Mouse (Mus musculus): ENCODE measurements around the gene Gatad2b. TPM values are rescaled to one million over a fixed set of nuclear protein-coding genes. Genes with fewer than 3 reads are reported as not detected.

Gene Gatad2b
- polyA plus RNA-seq, 1 experiment: 33.3 TPM

DNA sequence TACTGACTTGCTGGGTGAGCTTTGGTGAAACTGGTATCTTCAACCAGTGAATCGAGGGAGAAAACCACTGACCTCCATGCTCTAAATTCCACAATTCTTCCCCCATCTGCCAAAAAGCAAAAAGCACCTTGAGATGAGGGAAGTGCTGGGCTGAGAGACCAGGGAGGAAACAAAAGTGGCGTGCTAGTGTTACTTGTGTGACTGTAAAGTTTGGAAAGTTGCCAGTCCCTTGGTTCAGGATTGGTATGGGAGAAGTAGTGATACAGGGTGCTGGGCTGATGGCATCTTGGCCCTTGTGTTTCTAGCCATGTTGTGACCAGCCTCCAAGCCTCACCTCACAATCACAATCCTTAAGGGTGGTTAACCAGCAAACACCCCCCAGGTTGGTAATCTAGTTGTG, 69.4 kb downstream of the Gatad2b start:
- 74% methylated on average over 2 of the region's 2 CpGs for WGBS
- DNase-seq: no peak

DNA sequence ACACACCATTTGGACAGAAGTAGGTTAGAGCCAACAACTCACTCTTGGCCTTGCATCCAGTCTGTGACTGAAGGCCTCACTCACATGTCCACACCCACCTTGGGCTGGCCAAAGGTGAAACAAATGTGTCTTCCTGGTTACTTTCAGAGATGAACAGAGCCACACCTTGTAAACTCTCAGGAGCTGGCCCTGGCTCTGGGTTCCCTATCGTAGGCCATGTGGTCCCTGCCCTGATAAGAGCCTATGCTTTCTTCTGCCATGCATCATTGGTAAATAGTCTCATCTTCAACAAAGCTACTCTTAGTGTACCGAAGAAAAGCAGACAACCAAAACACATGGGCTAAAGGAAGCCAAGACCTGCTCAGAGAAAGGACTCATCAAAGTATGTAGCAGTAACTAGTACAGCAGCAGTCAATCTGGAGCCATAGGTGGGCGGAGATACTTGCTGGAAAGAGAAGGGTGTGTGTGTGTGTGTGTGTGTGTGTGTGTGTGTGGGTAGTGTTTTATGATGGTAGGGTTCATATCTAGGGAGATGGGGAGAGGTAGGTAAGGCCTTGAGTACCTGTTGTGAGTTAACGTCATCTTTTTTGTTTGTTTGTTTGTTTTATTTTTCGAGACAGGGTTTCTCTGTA, 74.1 kb downstream of the Gatad2b start:
- TF ChIP-seq POLR2A (IDR thresholded peaks at IDR 0.05; ENCODE audit: borderline replicate concordance, insufficient read depth, low read length) (no peak), CTCF (IDR thresholded peaks at IDR 0.05; ENCODE audit: borderline replicate concordance, insufficient read depth, low read depth, low read length) (no peak)
- Histone ChIP-seq H3K27me3 (ENCODE audit: control insufficient read depth, insufficient read depth, low read length) (no peaks in the 10 kb centered on the region), H3K27ac (ENCODE audit: insufficient read depth, low read length) (no peak overlapping the region), H3K4me3 (replicated peaks; ENCODE audit: insufficient read depth, low read depth, low read length) (no peak overlapping the region), H3K4me1 (ENCODE audit: control insufficient read depth, insufficient read depth, low read length) (no peaks in the 10 kb centered on the region)
- DNase-seq: no peak
- 87% methylated on average over 5 of the region's 5 CpGs for WGBS

More for the DNA sequence above, 69.4 kb downstream of the Gatad2b start:
- H3K27me3 ChIP-seq (ENCODE audit: control insufficient read depth, insufficient read depth, low read length): no peaks in the 10 kb centered on the region
- no peak for TF ChIP-seq CTCF (IDR thresholded peaks at IDR 0.05; ENCODE audit: borderline replicate concordance, insufficient read depth, low read depth, low read length)
- TF ChIP-seq POLR2A (IDR thresholded peaks at IDR 0.05; ENCODE audit: borderline replicate concordance, insufficient read depth, low read length): no peak
- no peaks in the 10 kb centered on the region for H3K4me1 ChIP-seq (ENCODE audit: control insufficient read depth, insufficient read depth, low read length)
- no peak overlapping the region for H3K27ac ChIP-seq (ENCODE audit: insufficient read depth, low read length)
- no peak overlapping the region for H3K4me3 ChIP-seq (replicated peaks; ENCODE audit: insufficient read depth, low read depth, low read length)

DNA sequence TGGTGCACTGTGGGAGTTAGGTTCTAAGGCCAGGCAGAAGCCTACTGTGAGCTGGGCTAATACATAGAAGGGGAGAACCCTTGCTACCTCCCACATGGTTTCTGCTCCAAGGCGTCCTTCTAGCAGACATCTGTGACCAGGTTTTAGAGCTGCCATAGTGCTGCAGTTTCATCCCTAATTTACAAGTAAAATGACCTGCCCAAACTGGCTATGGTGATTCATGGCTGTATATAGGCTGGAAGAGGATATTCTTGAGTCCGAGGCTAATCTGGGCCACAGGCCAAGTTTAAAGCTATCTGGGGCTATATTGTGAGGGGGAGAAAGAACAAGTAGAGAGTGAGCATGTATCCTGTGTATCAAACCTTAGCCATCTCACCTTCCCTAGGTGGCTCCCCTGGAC, 76.1 kb downstream of the Gatad2b start:
- Histone ChIP-seq H3K27me3 (ENCODE audit: control insufficient read depth, insufficient read depth, low read length) (no peaks in the 10 kb centered on the region), H3K4me3 (replicated peaks; ENCODE audit: insufficient read depth, low read depth, low read length) (no peak overlapping the region), H3K4me1 (ENCODE audit: control insufficient read depth, insufficient read depth, low read length) (no peaks in the 10 kb centered on the region), H3K27ac (ENCODE audit: insufficient read depth, low read length) (no peak overlapping the region)
- TF ChIP-seq CTCF (IDR thresholded peaks at IDR 0.05; ENCODE audit: borderline replicate concordance, insufficient read depth, low read depth, low read length) (no peak), POLR2A (IDR thresholded peaks at IDR 0.05; ENCODE audit: borderline replicate concordance, insufficient read depth, low read length) (no peak)
- DNase-seq: no peak
- WGBS: 11% methylated on average over 2 of the region's 2 CpGs

DNA sequence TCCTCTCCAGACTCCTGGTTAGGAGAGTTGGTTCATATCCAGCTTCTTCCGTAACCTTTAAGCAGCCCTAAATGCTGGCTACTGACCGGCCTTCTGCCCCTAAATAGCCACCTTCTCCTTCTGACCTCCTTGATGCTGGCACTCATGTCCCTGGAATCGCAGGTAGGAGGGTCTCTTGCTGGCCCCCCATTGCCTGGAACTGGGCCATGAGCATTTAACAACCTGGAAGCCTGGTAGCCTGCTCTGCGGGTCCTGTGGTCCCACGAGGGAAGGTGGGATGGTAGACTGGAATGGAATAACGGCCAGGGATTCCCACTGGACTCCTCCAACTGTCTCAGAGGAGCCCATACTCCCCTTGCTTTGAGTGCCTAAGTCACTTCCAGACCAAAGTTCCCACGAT, 78.9 kb downstream of the Gatad2b start:
- DNase-seq: no peak
- Histone ChIP-seq H3K4me3 (replicated peaks; ENCODE audit: insufficient read depth, low read depth, low read length) (no peak overlapping the region), H3K4me1 (ENCODE audit: control insufficient read depth, insufficient read depth, low read length) (no peaks in the 10 kb centered on the region), H3K27ac (ENCODE audit: insufficient read depth, low read length) (no peak overlapping the region), H3K27me3 (ENCODE audit: control insufficient read depth, insufficient read depth, low read length) (no peaks in the 10 kb centered on the region)
- no peak for TF ChIP-seq CTCF (IDR thresholded peaks at IDR 0.05; ENCODE audit: borderline replicate concordance, insufficient read depth, low read depth, low read length)
- no peak for TF ChIP-seq POLR2A (IDR thresholded peaks at IDR 0.05; ENCODE audit: borderline replicate concordance, insufficient read depth, low read length)
- 68% methylated on average over 7 of the region's 7 CpGs for WGBS

DNA sequence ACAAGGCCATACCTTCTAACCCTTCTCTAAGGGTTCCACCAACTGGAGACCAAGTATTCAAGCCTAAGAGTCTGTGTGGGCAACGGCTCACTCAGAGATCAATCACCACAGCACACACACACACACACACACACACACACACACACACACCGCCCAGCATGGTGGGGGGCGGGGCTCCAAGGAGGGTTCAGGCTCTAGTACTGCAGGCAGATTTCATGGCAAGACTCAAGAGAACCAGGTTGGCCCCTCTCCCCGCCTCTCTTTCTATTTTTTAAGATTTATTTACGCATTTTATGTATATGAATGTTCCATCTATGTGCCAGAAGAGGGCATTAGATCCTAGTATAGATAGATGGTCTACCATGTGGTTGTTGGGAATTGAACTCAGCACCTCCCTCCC, 79.8 kb downstream of the Gatad2b start:
- H3K27ac ChIP-seq (ENCODE audit: insufficient read depth, low read length): no peak overlapping the region
- H3K4me1 ChIP-seq (ENCODE audit: control insufficient read depth, insufficient read depth, low read length): no peaks in the 10 kb centered on the region
- DNase-seq: no peak
- WGBS: 54% methylated on average over 5 of the region's 5 CpGs
- no peak overlapping the region for H3K4me3 ChIP-seq (replicated peaks; ENCODE audit: insufficient read depth, low read depth, low read length)
- no peak for TF ChIP-seq POLR2A (IDR thresholded peaks at IDR 0.05; ENCODE audit: borderline replicate concordance, insufficient read depth, low read length)
- TF ChIP-seq CTCF (IDR thresholded peaks at IDR 0.05; ENCODE audit: borderline replicate concordance, insufficient read depth, low read depth, low read length): no peak
- no peaks in the 10 kb centered on the region for H3K27me3 ChIP-seq (ENCODE audit: control insufficient read depth, insufficient read depth, low read length)

DNA sequence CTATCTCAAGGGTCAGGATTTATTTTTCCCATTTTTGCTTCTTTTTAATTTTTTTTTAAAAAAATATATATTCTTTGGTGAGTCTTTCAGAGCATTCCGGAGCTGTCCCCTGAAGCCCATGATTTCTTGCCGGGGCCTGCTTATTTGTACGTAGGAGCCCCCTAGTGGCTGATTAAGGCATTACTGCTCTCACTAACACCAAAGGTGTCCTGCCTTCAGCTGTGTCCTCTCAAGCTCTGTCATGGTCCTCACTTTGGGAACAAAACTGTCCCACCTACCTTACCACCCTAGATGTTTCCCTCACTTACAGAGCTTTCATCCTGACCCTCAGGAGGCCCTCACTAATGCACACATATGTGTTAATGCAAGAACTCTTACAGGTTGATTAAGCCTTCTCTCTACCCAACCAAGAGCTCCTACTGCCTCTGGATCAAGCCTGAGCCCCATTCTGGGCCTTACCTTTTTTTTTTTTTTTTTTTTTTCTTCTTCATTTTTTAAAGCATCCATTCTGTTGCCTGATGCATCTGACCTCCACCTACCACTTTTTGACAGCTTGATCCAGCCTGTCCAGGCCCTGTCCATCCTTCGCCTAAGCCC, 80.6 kb downstream of the Gatad2b start:
- no peak overlapping the region for H3K4me3 ChIP-seq (replicated peaks; ENCODE audit: insufficient read depth, low read depth, low read length)
- WGBS: 24% methylated on average over 4 of the region's 4 CpGs
- H3K27ac ChIP-seq (ENCODE audit: insufficient read depth, low read length): no peak overlapping the region
- peak; percentile 76; the same call in 1 of the 2 replicates for TF ChIP-seq CTCF (IDR thresholded peaks at IDR 0.05; ENCODE audit: borderline replicate concordance, insufficient read depth, low read depth, low read length)
- no peak for TF ChIP-seq POLR2A (IDR thresholded peaks at IDR 0.05; ENCODE audit: borderline replicate concordance, insufficient read depth, low read length)
- H3K4me1 ChIP-seq (ENCODE audit: control insufficient read depth, insufficient read depth, low read length): no peaks in the 10 kb centered on the region
- H3K27me3 ChIP-seq (ENCODE audit: control insufficient read depth, insufficient read depth, low read length): no peaks in the 10 kb centered on the region
- peak; percentile 77 to 80 for DNase-seq

DNA sequence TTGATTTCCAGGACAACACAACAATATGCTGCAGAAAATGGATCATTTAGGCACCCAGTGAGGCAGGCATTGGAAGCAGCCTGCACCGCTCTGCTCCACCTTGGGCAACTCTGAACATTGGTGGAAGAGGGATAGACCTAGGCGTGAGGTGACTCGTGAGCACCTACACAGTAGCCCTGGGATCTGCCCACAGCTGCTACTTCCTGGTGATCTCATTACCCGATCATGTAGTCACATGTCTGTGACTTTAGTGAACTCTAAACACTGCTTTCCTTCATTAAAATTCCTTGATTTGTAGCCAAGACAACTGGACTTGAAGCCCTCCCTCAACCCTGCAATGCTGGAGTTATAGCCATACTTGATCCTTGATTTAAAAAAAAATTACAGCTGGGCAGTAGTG, 81.4 kb downstream of the Gatad2b start:
- no peaks in the 10 kb centered on the region for H3K27me3 ChIP-seq (ENCODE audit: control insufficient read depth, insufficient read depth, low read length)
- no peak overlapping the region for H3K27ac ChIP-seq (ENCODE audit: insufficient read depth, low read length)
- 73% methylated on average over 4 of the region's 4 CpGs for WGBS
- H3K4me3 ChIP-seq (replicated peaks; ENCODE audit: insufficient read depth, low read depth, low read length): no peak overlapping the region
- H3K4me1 ChIP-seq (ENCODE audit: control insufficient read depth, insufficient read depth, low read length): no peaks in the 10 kb centered on the region
- TF ChIP-seq POLR2A (IDR thresholded peaks at IDR 0.05; ENCODE audit: borderline replicate concordance, insufficient read depth, low read length) (no peak), CTCF (IDR thresholded peaks at IDR 0.05; ENCODE audit: borderline replicate concordance, insufficient read depth, low read depth, low read length) (no peak)
- no peak for DNase-seq

DNA sequence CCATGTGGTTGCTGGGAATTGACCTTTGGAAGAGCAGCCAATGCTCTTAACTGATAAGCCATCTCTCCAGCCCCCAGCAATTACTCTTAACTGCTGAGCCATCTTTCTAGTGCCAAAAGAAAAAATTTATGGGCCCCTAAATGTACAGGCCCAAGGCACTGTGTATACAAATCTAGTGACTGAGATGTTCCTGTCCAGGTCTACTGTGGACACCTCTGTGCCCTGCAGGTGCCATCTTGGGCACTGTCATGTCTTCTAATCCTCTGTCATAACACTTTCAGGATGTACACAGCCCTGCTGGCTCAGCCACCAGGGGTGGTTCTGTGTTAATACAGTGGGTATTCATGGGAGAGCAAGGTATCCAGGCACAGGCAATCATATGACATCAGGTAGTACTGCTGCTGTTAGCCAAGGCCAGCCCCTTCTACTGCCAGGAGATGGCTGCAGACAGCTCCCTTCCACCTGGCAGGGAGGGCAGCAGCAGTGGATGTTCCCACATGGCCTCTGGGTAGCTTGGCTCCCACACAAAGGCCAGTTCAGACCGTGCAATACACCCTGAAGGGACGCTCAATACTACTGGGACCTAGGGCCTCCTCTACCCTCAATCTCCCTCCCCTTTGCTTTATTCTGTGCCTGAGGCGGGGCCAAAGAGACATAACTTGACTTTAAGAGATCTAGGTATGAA, 82.7 kb downstream of the Gatad2b start:
- Histone ChIP-seq H3K27ac (ENCODE audit: insufficient read depth, low read length) (no peak overlapping the region), H3K4me3 (replicated peaks; ENCODE audit: insufficient read depth, low read depth, low read length) (no peak overlapping the region), H3K27me3 (ENCODE audit: control insufficient read depth, insufficient read depth, low read length) (no peaks in the 10 kb centered on the region), H3K4me1 (ENCODE audit: control insufficient read depth, insufficient read depth, low read length) (no peaks in the 10 kb centered on the region)
- TF ChIP-seq POLR2A (IDR thresholded peaks at IDR 0.05; ENCODE audit: borderline replicate concordance, insufficient read depth, low read length): no peak
- no peak for TF ChIP-seq CTCF (IDR thresholded peaks at IDR 0.05; ENCODE audit: borderline replicate concordance, insufficient read depth, low read depth, low read length)
- 34% methylated on average over 3 of the region's 3 CpGs for WGBS
- no peak for DNase-seq
